Mouse (Mus musculus): ENCODE measurements at regions not wholly inside any gene's neighbourhood (a gene's known extent, or its start where the extent isn't known, plus 50 kb on each side); places are given as distances from the start of the nearest gene placed in this dataset.

GRCm38 (mm10) chr1:51644399-51644798 lies 166.2 kb upstream of the Nabp1 start:
- peak; percentile 19 to 27 for DNase-seq

- DNase-seq: no peak
Measured at GRCm38 (mm10) chr1:51643640-51644039, 165.4 kb upstream of the Nabp1 start.

- DNase-seq: no peak
Measured at GRCm38 (mm10) chr1:51638519-51639302, 160.5 kb upstream of the Nabp1 start.

- no peak for DNase-seq
Measured at GRCm38 (mm10) chr1:51635881-51636515, 157.8 kb upstream of the Nabp1 start.

- no peak for DNase-seq
Measured at GRCm38 (mm10) chr1:51633795-51634194, 155.6 kb upstream of the Nabp1 start.

GRCm38 (mm10) chr1:51632851-51633250 lies 154.6 kb upstream of the Nabp1 start:
- DNase-seq: no peak

- DNase-seq: no peak
Measured at GRCm38 (mm10) chr1:51629848-51630247, 151.6 kb upstream of the Nabp1 start.

GRCm38 (mm10) chr1:51628137-51628793 lies 150.0 kb upstream of the Nabp1 start:
- no peak for DNase-seq

- no peak for DNase-seq
Measured at GRCm38 (mm10) chr1:51626303-51626702, 148.1 kb upstream of the Nabp1 start.

- DNase-seq: no peak
Measured at GRCm38 (mm10) chr1:51625079-51625478, 146.9 kb upstream of the Nabp1 start.

- no peak for DNase-seq
Measured at GRCm38 (mm10) chr1:51624551-51624950, 146.3 kb upstream of the Nabp1 start.

- no peak for DNase-seq
Measured at GRCm38 (mm10) chr1:51622986-51623385, 144.8 kb upstream of the Nabp1 start.

- no peak for DNase-seq
Measured at GRCm38 (mm10) chr1:51622181-51622862, 144.1 kb upstream of the Nabp1 start.

GRCm38 (mm10) chr1:51621062-51621461 lies 142.8 kb upstream of the Nabp1 start:
- no peak for DNase-seq

- DNase-seq: no peak
Measured at GRCm38 (mm10) chr1:51617502-51618251, 139.5 kb upstream of the Nabp1 start.

- DNase-seq: no peak
Measured at GRCm38 (mm10) chr1:51616091-51616490, 137.9 kb upstream of the Nabp1 start.

- DNase-seq: no peak
Measured at GRCm38 (mm10) chr1:51615523-51615922, 137.3 kb upstream of the Nabp1 start.

GRCm38 (mm10) chr1:51614700-51615099 lies 136.5 kb upstream of the Nabp1 start:
- no peak for DNase-seq

GRCm38 (mm10) chr1:51609295-51609694 lies 131.1 kb upstream of the Nabp1 start:
- no peak for DNase-seq

- DNase-seq: no peak
Measured at GRCm38 (mm10) chr1:51607437-51607855, 129.2 kb upstream of the Nabp1 start.

- no peak for DNase-seq
Measured at GRCm38 (mm10) chr1:51602071-51602470, 123.8 kb upstream of the Nabp1 start.

- DNase-seq: no peak
Measured at GRCm38 (mm10) chr1:51600425-51600824, 122.2 kb upstream of the Nabp1 start.
